7 mouse cellular contexts compared by ENCODE assay signal in the genomic region with DNA sequence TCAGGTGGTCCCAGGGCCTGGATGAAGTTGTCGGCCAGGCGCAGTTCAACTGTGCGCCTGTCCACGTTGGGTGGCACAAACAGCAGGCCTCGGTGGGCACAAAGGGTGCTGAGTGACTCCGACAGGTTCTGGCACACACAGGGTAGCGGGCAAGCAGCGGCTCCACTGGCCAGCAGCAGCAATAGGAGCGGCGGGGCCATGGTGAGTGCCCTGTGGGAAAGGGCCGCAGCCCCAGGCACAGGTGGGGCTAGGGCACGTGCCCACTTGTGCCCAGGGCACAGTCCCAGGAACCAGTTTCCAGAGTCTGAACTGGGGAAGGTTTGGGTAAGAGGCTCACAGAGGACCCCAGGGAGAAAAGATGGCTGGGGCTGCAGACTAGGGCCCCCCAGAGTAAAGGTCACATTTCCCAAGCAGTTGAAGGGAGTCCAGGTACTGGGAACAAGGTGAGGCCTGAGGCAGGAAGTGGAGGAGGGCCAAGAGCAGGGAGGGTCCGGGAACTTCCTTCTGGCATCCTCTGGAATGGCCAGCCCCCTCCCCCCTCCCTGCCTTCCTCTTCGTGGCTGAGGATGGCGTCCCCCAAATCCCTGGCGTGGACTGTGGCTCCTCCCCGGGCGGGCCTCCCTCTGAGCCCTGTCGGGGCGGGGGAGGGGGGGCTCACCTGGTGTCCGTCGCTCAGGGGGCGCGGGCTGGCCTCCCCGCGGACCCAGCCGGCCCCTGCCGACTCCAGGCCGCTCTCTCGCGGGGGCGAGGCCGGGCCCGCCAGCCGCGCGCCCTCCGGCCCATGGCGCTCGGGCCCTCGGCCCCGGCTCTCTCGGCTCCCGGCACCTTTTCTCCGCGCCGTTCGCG. TPM values are rescaled to one million over a fixed set of nuclear protein-coding genes. Genes with fewer than 3 reads are reported as not detected.
A peak's percentile ranks its signal among the peaks of the same experiment; 100 is the strongest.
DNase-seq lines count a peak whose midpoint lies in the region; ATAC-seq and TF ChIP-seq lines count a peak whose summit lies in the region.

No protein-coding gene starts in this region.

- no peak for TF ChIP-seq EP300 in lung, postnatal 0 days (IDR thresholded peaks at IDR 0.05)

- H3K36me3 ChIP-seq in testis, adult 2 months (ENCODE audit: control insufficient read depth, insufficient read depth, low read length), result no peaks in the 10 kb centered on the region
- H3K36me3 ChIP-seq in hindbrain, postnatal 0 days (ENCODE audit: insufficient read depth, low read length), result peaks cover 21% of the 10 kb centered on the region
- H3K36me3 ChIP-seq in lung, postnatal 0 days (ENCODE audit: insufficient read depth, low read length), result no peaks in the 10 kb centered on the region

- no peak overlapping the region for H3K27ac ChIP-seq in testis, adult 2 months (ENCODE audit: control insufficient read depth, insufficient read depth, low read depth, low read length)
- H3K27ac ChIP-seq in hindbrain, postnatal 0 days, result peak overlapping the region; percentile 91
- H3K27ac ChIP-seq in lung, postnatal 0 days (ENCODE audit: low read length), result peak overlapping the region; percentile 82

- TF ChIP-seq POLR2A in testis, adult 2 months (IDR thresholded peaks at IDR 0.05; ENCODE audit: control insufficient read depth, low read depth, low read length), result no peak

- 21% methylated on average over 28 of the region's 49 CpGs for WGBS in hindbrain, postnatal 0 days
- WGBS in lung, postnatal 0 days, result 30% methylated on average over 26 of the region's 49 CpGs

- peak overlapping the region; percentile 82 for H3K4me2 ChIP-seq in hindbrain, postnatal 0 days (ENCODE audit: low read depth, low read length)
- H3K4me2 ChIP-seq in lung, postnatal 0 days (replicated peaks; ENCODE audit: low read depth, low read length), result peak overlapping the region; percentile 98

- H3K27me3 ChIP-seq in testis, adult 2 months (ENCODE audit: control insufficient read depth, insufficient read depth, low read length), result no peaks in the 10 kb centered on the region
- no peaks in the 10 kb centered on the region for H3K27me3 ChIP-seq in hindbrain, postnatal 0 days (ENCODE audit: insufficient read depth, low read length)
- no peaks in the 10 kb centered on the region for H3K27me3 ChIP-seq in lung, postnatal 0 days (replicated peaks; ENCODE audit: insufficient read depth, low read length)

- H3K9ac ChIP-seq in hindbrain, postnatal 0 days (replicated peaks; ENCODE audit: low read length), result peak overlapping the region; percentile 97
- H3K9ac ChIP-seq in lung, postnatal 0 days (replicated peaks; ENCODE audit: low read depth), result peak overlapping the region; percentile 72

- TF ChIP-seq CTCF in testis, adult 2 months (IDR thresholded peaks at IDR 0.05; ENCODE audit: control insufficient read depth, insufficient read depth, insufficient replicate concordance, low read depth, low read length), result no peak
- no peak for TF ChIP-seq CTCF in hindbrain, postnatal 0 days (IDR thresholded peaks at IDR 0.05; ENCODE audit: low read depth)
- TF ChIP-seq CTCF in lung, postnatal 0 days (IDR thresholded peaks at IDR 0.05), result peak; percentile 8; the same call in 1 of the 2 replicates

- 0 out of 2 replicates have a peak, but pooled peaks have one; percentile 0 for ATAC-seq in hindbrain, postnatal 0 days
- ATAC-seq in lung, postnatal 0 days, result peak; percentile 4; the same call in 1 of the 2 replicates
- no peak for ATAC-seq in monocyte, adult 5-6 weeks (replicated peaks; ENCODE audit: insufficient number of reproducible peaks, low FRiP score, low TSS enrichment, poor library complexity, severe bottlenecking)

- H3K9me3 ChIP-seq in hindbrain, postnatal 0 days (ENCODE audit: low read length), result no peaks in the 10 kb centered on the region
- H3K9me3 ChIP-seq in lung, postnatal 0 days (ENCODE audit: low read length), result no peaks in the 10 kb centered on the region

- peak overlapping the region; percentile 83 for H3K4me3 ChIP-seq in testis, adult 2 months (ENCODE audit: control insufficient read depth, low read depth, low read length)
- H3K4me3 ChIP-seq in hindbrain, postnatal 0 days (ENCODE audit: low read length), result peak overlapping the region; percentile 89
- peak overlapping the region; percentile 71 for H3K4me3 ChIP-seq in lung, postnatal 0 days (ENCODE audit: low read depth, low read length)

- H3K4me1 ChIP-seq in testis, adult 2 months (ENCODE audit: control insufficient read depth, insufficient read depth, low read length), result peaks cover 16% of the 10 kb centered on the region
- H3K4me1 ChIP-seq in hindbrain, postnatal 0 days (ENCODE audit: insufficient read depth, low read length), result peaks cover 23% of the 10 kb centered on the region
- H3K4me1 ChIP-seq in lung, postnatal 0 days (ENCODE audit: insufficient read depth, low read depth, low read length), result peaks cover 6% of the 10 kb centered on the region

- DNase-seq in testis, postnatal 14 days (ENCODE audit: low spot score), result no peak
- peak; percentile 69 for DNase-seq in embryo, embryonic 10.5 days (ENCODE audit: low spot score)
- DNase-seq in hindbrain, postnatal 0 days (ENCODE audit: low spot score), result peak; percentile 43
- DNase-seq in lung, postnatal 0 days (ENCODE audit: low spot score), result peak; percentile 69
- no peak for DNase-seq in natural killer cell, adult 2 months (ENCODE audit: low spot score in 2 of 2)

RNA-seq across cellular contexts. Expression of gene Lrfn4, which starts 0.9 kb away (rescaled TPM):
- 1.7 and 1.9 TPM in 2 replicates for polyA plus RNA-seq in testis, adult 2 months (2012; rRNA removed)
- 172 and 178 TPM in 2 replicates for total RNA-seq in hindbrain, postnatal 0 days (2014; rRNA removed)
- 14.1 and 15.6 TPM in 2 replicates for polyA plus RNA-seq in hindbrain, postnatal 0 days (2015; fragmentation: Nextera tagmentation; extraction: Ambion mirVana)
- polyA plus RNA-seq in lung, postnatal 0 days (2015; fragmentation: Nextera tagmentation; extraction: Ambion mirVana), result 3.2 and 3.4 TPM in 2 replicates
- not detected in 3 replicates for total RNA-seq in monocyte, adult 5-6 weeks (2017)

RNA-seq across cellular contexts. Expression of gene Rce1, which starts 10.9 kb away (rescaled TPM):
- polyA plus RNA-seq in testis, adult 2 months (2012; rRNA removed), result 41.2 and 43.7 TPM in 2 replicates
- total RNA-seq in hindbrain, postnatal 0 days (2014; rRNA removed), result 59.6 and 77.1 TPM in 2 replicates
- 47.6 and 48.9 TPM in 2 replicates for polyA plus RNA-seq in hindbrain, postnatal 0 days (2015; fragmentation: Nextera tagmentation; extraction: Ambion mirVana)
- polyA plus RNA-seq in lung, postnatal 0 days (2015; fragmentation: Nextera tagmentation; extraction: Ambion mirVana), result 52.5 and 54.9 TPM in 2 replicates
- total RNA-seq in monocyte, adult 5-6 weeks (2017), result 16.7 to 27.3 TPM (median 27.2 TPM) in 3 replicates

Comparison
In these comparisons a context has a peak if more than half of its experiments do, and no peak if none do; other contexts are left out.
1. DNase-seq: peak in embryo, embryonic 10.5 days (single experiment), hindbrain, postnatal 0 days (single experiment) and lung, postnatal 0 days (single experiment); none in testis, postnatal 14 days (single experiment) and natural killer cell, adult 2 months (0 of 2).
2. Peak in every context shown above with its lines, with median percentiles within 50 percentile points of each other: H3K4me3 ChIP-seq.